Mouse (Mus musculus) heart, postnatal 0 days (tissue): ENCODE measurements at regions not wholly inside any gene's neighbourhood (a gene's known extent, or its start where the extent isn't known, plus 50 kb on each side); places are given as distances from the start of the nearest gene placed in this dataset.

Source experiments
- CTCF ChIP-seq: IDR thresholded peaks from 2 replicates; pipeline ENCODE4 v1.5.1; 2016; ENCODE audit warnings: antibody characterized with exemption, control low read depth, low read depth
- EP300 ChIP-seq: IDR thresholded peaks from 2 replicates; pipeline ENCODE4 v1.6.1; 2016; ENCODE audit warnings: antibody characterized with exemption, low read depth

DNA sequence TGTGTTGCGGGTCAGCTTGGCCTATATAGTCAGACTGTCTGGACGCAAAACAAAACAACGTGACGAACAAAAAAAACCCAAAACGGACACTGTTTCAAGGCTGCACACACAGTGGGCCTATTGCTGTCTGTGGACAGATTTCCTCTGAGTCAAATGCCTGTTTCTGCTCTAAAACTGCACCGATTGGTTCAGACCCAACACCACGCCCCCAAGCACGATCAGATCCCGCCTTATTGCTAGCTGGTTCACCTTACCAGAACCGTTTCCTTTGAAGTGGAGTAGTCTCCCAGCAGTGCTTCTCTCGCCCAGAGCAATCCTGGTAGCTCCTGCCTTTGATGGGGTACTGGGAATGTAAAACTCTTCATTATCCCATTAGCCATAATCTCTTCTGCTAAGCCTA, 275.9 kb downstream of the Mtx2 start:
- no peak for TF ChIP-seq CTCF
- TF ChIP-seq EP300: no peak
